ENCODE assay signal across 15 mouse cellular contexts in genomic region chr3:31229281-31229680, GRCm38 (mm10).
"Had no signal": no experiment of that assay in that cellular context is flagged by ENCODE, and none has a peak within 500 bp of the region (broad histone marks: within the 10 kb centered on the region; RNA-seq: fewer than 3 reads in every experiment).

No protein-coding gene starts in this region.

- DNase-seq: kidney, adult 9 months; kidney, postnatal 10 days; lung, postnatal 14 days; retina, postnatal 1 day; right cerebral cortex, postnatal 4 days; spleen, adult 18-20 months; thymus, postnatal 4 days had no signal

- H3K36me3 ChIP-seq: limb, embryonic 15.5 days; liver, embryonic 12.5 days; lung, embryonic 15.5 days; neural tube, embryonic 12.5 days had no signal

- H3K27ac ChIP-seq: limb, embryonic 15.5 days; liver, embryonic 12.5 days; lung, embryonic 15.5 days; macrophage; midbrain, embryonic 15.5 days; neural tube, embryonic 12.5 days had no signal

- H3K4me3 ChIP-seq: limb, embryonic 15.5 days; liver, embryonic 12.5 days; lung, embryonic 15.5 days; megakaryocyte, embryonic 14.5 days; midbrain, embryonic 15.5 days; neural tube, embryonic 12.5 days had no signal

- ATAC-seq: liver, embryonic 12.5 days; midbrain, embryonic 15.5 days had no signal

- H3K27me3 ChIP-seq: limb, embryonic 15.5 days; liver, embryonic 12.5 days; lung, embryonic 15.5 days; megakaryocyte, embryonic 14.5 days; midbrain, embryonic 15.5 days; neural tube, embryonic 12.5 days had no signal

- H3K9ac ChIP-seq: limb, embryonic 15.5 days; liver, embryonic 12.5 days; lung, embryonic 15.5 days; midbrain, embryonic 15.5 days; neural tube, embryonic 12.5 days had no signal

- H3K4me1 ChIP-seq: limb, embryonic 15.5 days; liver, embryonic 12.5 days; megakaryocyte, embryonic 14.5 days; midbrain, embryonic 15.5 days had no signal

- H3K4me2 ChIP-seq: limb, embryonic 15.5 days; liver, embryonic 12.5 days; lung, embryonic 15.5 days; midbrain, embryonic 11.5 days; midbrain, embryonic 15.5 days; neural tube, embryonic 12.5 days had no signal

- H3K9me3 ChIP-seq: limb, embryonic 15.5 days; liver, embryonic 12.5 days; lung, embryonic 15.5 days; midbrain, embryonic 15.5 days; neural tube, embryonic 12.5 days had no signal
